Mouse (Mus musculus): ENCODE results near the gene Flywch1.

Gene Flywch1

DNA sequence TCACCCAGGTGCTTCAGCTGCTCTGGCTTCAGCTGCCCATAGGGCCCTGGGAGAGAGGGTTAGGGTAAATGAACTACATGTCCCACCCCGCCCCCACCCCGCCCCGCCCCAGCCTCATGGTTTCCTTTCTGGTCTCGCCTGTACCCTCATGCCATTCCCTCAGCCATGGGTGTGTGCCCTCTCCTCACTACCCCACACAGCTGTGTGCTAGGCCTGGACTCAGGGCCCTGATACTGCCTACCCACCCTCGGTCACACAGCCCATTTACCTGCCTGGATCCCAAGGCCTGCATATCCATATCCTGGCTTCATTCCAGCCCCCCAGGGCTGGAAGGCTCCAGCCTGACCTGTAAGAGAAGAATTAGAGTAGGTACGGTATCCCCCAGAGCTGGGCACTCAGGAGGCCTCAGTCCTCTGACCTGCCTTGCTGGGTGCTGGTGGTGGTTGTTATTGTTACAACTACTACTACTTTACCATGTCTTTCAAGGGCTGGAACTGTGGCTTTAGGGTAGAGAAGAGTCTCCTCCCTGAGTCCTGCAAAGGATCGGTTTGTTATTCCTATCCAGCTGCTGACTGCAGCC, 65.8 kb downstream of the Flywch1 start:
- no peak for DNase-seq (ENCODE audit: low spot score in 2 of 2)

DNA sequence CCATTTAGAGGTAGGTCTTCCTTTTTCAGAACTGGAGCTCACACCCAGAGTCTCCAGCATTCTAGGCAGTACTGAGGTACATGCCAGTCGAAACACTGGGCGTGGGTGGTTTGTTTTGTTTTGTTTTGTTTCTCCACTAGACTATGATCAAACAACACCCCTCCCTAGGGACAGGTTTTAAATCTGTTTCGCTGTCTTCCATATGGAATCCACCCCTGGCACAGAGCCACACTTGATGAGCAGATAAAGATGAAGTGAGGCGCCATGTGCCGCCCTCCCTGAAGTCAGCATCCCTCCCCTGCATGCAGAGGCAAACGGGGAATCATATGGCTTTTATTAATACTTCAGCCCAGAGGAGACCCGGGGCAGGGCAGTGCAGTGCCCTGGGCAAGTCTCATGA, 66.7 kb downstream of the Flywch1 start:
- no peak for DNase-seq (ENCODE audit: low spot score in 2 of 2)

DNA sequence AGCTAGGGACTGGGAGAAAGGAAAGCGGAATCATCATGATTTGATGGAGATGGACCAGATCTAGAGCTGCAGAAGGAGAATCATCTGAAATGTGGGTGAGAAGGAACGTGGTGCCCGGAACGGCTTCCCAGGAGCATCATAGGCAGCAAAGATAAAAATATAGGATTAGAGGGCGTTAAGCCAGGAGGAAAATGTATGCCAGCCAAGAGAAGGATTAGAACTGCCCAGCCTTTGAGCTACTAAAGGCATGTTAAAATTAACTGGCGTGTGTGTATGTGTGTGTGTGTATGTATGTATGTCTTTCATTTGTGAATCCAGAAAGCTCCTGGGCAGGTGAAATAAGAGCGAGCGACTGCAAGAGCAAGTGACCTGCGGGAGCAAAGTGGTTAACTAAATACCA, 68.1 kb downstream of the Flywch1 start:
- DNase-seq (ENCODE audit: low spot score in 2 of 2): no peak

Data from frontal cortex, postnatal 10 days (tissue).